Mouse (Mus musculus): ENCODE results near the gene Ciao2a. TPM values are rescaled to one million over a fixed set of nuclear protein-coding genes. Genes with fewer than 3 reads are reported as not detected.

Gene Ciao2a
- polyA plus RNA-seq, 1 experiment from 2014 or later = 150 TPM

GRCm38 (mm10) chr9:66177975-66178374 is 51.6 kb downstream of the Ciao2a start:
- no peak for ATAC-seq (ENCODE audit: insufficient number of reproducible peaks, insufficient read depth, low FRiP score, low read depth)
- WGBS = 24% methylated on average over 1 of the region's 1 CpGs
- no peak overlapping the region for H3K4me2 ChIP-seq (replicated peaks; ENCODE audit: low read depth, low read length)
- H3K4me1 ChIP-seq (ENCODE audit: control insufficient read depth, insufficient read depth, low read length) = 0 out of 2 replicates have a peak, but pooled peaks cover 3% of the 10 kb centered on the region
- no peak overlapping the region for H3K9ac ChIP-seq (replicated peaks; ENCODE audit: low read depth, low read length)
- no peaks in the 10 kb centered on the region for H3K9me3 ChIP-seq (ENCODE audit: control insufficient read depth, low read depth, low read length)
- H3K36me3 ChIP-seq (ENCODE audit: control insufficient read depth, insufficient read depth, low read length) = no peaks in the 10 kb centered on the region
- no peak overlapping the region for H3K4me3 ChIP-seq (ENCODE audit: low read depth, low read length)
- H3K27ac ChIP-seq (ENCODE audit: low read length) = no peak overlapping the region
- H3K27me3 ChIP-seq (ENCODE audit: control insufficient read depth, insufficient read depth, low read length) = no peaks in the 10 kb centered on the region

GRCm38 (mm10) chr9:66179795-66180194 is 53.4 kb downstream of the Ciao2a start:
- H3K4me3 ChIP-seq (ENCODE audit: low read depth, low read length) = no peak overlapping the region
- no peak for ATAC-seq (ENCODE audit: insufficient number of reproducible peaks, insufficient read depth, low FRiP score, low read depth)
- no peaks in the 10 kb centered on the region for H3K36me3 ChIP-seq (ENCODE audit: control insufficient read depth, insufficient read depth, low read length)
- H3K4me1 ChIP-seq (ENCODE audit: control insufficient read depth, insufficient read depth, low read length) = 0 out of 2 replicates have a peak, but pooled peaks cover 3% of the 10 kb centered on the region
- 72% methylated on average over 6 of the region's 6 CpGs for WGBS
- H3K27me3 ChIP-seq (ENCODE audit: control insufficient read depth, insufficient read depth, low read length) = no peaks in the 10 kb centered on the region
- H3K27ac ChIP-seq (ENCODE audit: low read length) = no peak overlapping the region
- no peak overlapping the region for H3K9ac ChIP-seq (replicated peaks; ENCODE audit: low read depth, low read length)
- H3K4me2 ChIP-seq (replicated peaks; ENCODE audit: low read depth, low read length) = no peak overlapping the region
- no peaks in the 10 kb centered on the region for H3K9me3 ChIP-seq (ENCODE audit: control insufficient read depth, low read depth, low read length)

- WGBS = 73% methylated on average over 4 of the region's 4 CpGs
- Histone ChIP-seq H3K9me3 (ENCODE audit: control insufficient read depth, low read depth, low read length) (no peaks in the 10 kb centered on the region), H3K9ac (replicated peaks; ENCODE audit: low read depth, low read length) (no peak overlapping the region), H3K4me3 (ENCODE audit: low read depth, low read length) (no peak overlapping the region), H3K36me3 (ENCODE audit: control insufficient read depth, insufficient read depth, low read length) (no peaks in the 10 kb centered on the region), H3K4me1 (ENCODE audit: control insufficient read depth, insufficient read depth, low read length) (0 out of 2 replicates have a peak, but pooled peaks cover 3% of the 10 kb centered on the region), H3K27me3 (ENCODE audit: control insufficient read depth, insufficient read depth, low read length) (no peaks in the 10 kb centered on the region), H3K27ac (ENCODE audit: low read length) (no peak overlapping the region), H3K4me2 (replicated peaks; ENCODE audit: low read depth, low read length) (no peak overlapping the region)
- peak; percentile 78 for ATAC-seq (ENCODE audit: insufficient number of reproducible peaks, insufficient read depth, low FRiP score, low read depth)
Measured at GRCm38 (mm10) chr9:66181126-66181825, 54.9 kb downstream of the Ciao2a start.

DNA sequence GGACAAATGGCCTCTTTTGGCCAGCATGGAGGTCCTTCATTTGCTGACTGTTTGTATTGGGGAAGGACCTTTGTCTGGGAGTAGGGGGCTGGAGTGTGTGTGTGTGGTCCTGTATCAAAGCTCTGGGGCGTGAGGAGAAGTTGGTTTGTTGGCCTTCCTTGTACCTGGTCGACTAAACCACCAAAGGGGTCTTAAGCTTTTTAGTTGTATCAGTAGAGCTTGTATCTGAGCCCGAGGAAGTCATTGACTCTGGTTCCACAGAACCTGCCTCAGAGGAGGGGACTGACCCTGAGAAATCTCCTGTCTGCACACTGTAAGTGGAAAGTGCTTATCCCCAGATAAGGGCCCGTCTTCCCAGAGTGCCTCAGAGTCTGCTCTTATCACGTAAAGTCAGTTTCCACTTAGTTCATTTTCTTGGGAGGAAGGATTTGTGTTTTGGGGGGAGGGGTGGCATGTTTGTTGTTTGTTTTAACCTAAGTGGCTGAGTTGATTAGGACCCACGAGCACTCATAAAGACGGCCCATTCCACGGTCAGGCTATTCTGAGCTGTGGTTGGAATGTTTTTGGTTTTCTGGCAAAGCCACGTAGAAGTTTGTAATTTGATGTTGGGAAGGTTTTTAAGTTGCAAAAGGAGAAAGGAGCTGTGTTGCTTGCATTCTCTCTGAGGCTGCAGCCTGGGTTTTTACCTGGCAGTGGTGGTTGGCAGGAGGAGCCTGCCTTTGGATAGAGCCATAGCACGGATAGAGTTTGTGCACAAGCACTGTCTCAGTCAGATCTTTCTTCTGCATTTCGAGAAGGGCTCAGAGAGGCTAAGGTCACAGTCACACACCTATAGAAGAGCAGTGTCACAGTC is 55.6 kb downstream of the Ciao2a start:
- Histone ChIP-seq H3K9ac (replicated peaks; ENCODE audit: low read depth, low read length) (no peak overlapping the region), H3K9me3 (ENCODE audit: control insufficient read depth, low read depth, low read length) (no peaks in the 10 kb centered on the region), H3K4me2 (replicated peaks; ENCODE audit: low read depth, low read length) (no peak overlapping the region), H3K27me3 (ENCODE audit: control insufficient read depth, insufficient read depth, low read length) (no peaks in the 10 kb centered on the region), H3K4me1 (ENCODE audit: control insufficient read depth, insufficient read depth, low read length) (0 out of 2 replicates have a peak, but pooled peaks cover 3% of the 10 kb centered on the region), H3K36me3 (ENCODE audit: control insufficient read depth, insufficient read depth, low read length) (no peaks in the 10 kb centered on the region), H3K4me3 (ENCODE audit: low read depth, low read length) (no peak overlapping the region), H3K27ac (ENCODE audit: low read length) (no peak overlapping the region)
- ATAC-seq (ENCODE audit: insufficient number of reproducible peaks, insufficient read depth, low FRiP score, low read depth) = peak; percentile 77; the same call in 1 of the 2 replicates
- WGBS = 44% methylated on average over 11 of the region's 11 CpGs

GRCm38 (mm10) chr9:66182679-66182993 is 56.2 kb downstream of the Ciao2a start:
- Histone ChIP-seq H3K4me3 (ENCODE audit: low read depth, low read length) (no peak overlapping the region), H3K4me2 (replicated peaks; ENCODE audit: low read depth, low read length) (no peak overlapping the region), H3K27me3 (ENCODE audit: control insufficient read depth, insufficient read depth, low read length) (no peaks in the 10 kb centered on the region), H3K4me1 (ENCODE audit: control insufficient read depth, insufficient read depth, low read length) (0 out of 2 replicates have a peak, but pooled peaks cover 3% of the 10 kb centered on the region), H3K9ac (replicated peaks; ENCODE audit: low read depth, low read length) (no peak overlapping the region), H3K9me3 (ENCODE audit: control insufficient read depth, low read depth, low read length) (no peaks in the 10 kb centered on the region), H3K36me3 (ENCODE audit: control insufficient read depth, insufficient read depth, low read length) (no peaks in the 10 kb centered on the region), H3K27ac (ENCODE audit: low read length) (no peak overlapping the region)
- no peak for ATAC-seq (ENCODE audit: insufficient number of reproducible peaks, insufficient read depth, low FRiP score, low read depth)
- 62% methylated on average over 3 of the region's 3 CpGs for WGBS

GRCm38 (mm10) chr9:66183023-66183422 is 56.6 kb downstream of the Ciao2a start:
- WGBS = 54% methylated on average over 3 of the region's 3 CpGs

DNA sequence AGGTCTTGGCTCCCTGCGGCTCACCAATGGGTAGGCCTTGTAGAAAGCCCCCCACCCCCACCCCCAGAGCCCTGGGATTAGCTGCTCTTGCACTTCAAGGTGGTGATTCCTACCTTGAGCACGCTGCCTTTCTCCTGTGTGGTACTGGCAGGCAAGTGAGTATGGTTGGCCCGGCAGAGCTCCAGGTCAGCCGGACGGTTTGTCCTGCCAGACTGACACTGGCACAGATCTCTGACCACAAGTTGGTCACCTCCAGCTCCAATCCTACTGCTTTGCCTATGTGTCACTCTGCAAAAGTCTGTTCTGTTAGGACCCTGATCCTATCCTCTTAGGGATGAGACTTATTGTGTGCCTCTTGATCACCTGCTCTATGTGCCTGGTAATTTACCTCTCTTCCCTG is 58.2 kb downstream of the Ciao2a start:
- 66% methylated on average over 5 of the region's 5 CpGs for WGBS
- H3K27ac ChIP-seq (ENCODE audit: low read length) = no peak overlapping the region
- no peak overlapping the region for H3K4me2 ChIP-seq (replicated peaks; ENCODE audit: low read depth, low read length)
- H3K9ac ChIP-seq (replicated peaks; ENCODE audit: low read depth, low read length) = no peak overlapping the region
- H3K4me1 ChIP-seq (ENCODE audit: control insufficient read depth, insufficient read depth, low read length) = 0 out of 2 replicates have a peak, but pooled peaks cover 3% of the 10 kb centered on the region
- H3K4me3 ChIP-seq (ENCODE audit: low read depth, low read length) = no peak overlapping the region
- H3K36me3 ChIP-seq (ENCODE audit: control insufficient read depth, insufficient read depth, low read length) = no peaks in the 10 kb centered on the region
- H3K27me3 ChIP-seq (ENCODE audit: control insufficient read depth, insufficient read depth, low read length) = no peaks in the 10 kb centered on the region
- H3K9me3 ChIP-seq (ENCODE audit: control insufficient read depth, low read depth, low read length) = no peaks in the 10 kb centered on the region
- ATAC-seq (ENCODE audit: insufficient number of reproducible peaks, insufficient read depth, low FRiP score, low read depth) = no peak

More at GRCm38 (mm10) chr9:66183023-66183422, 56.6 kb downstream of the Ciao2a start:
- Histone ChIP-seq H3K27me3 (ENCODE audit: control insufficient read depth, insufficient read depth, low read length) (no peaks in the 10 kb centered on the region), H3K4me2 (replicated peaks; ENCODE audit: low read depth, low read length) (no peak overlapping the region), H3K4me3 (ENCODE audit: low read depth, low read length) (no peak overlapping the region), H3K9me3 (ENCODE audit: control insufficient read depth, low read depth, low read length) (no peaks in the 10 kb centered on the region), H3K27ac (ENCODE audit: low read length) (no peak overlapping the region), H3K9ac (replicated peaks; ENCODE audit: low read depth, low read length) (no peak overlapping the region), H3K4me1 (ENCODE audit: control insufficient read depth, insufficient read depth, low read length) (0 out of 2 replicates have a peak, but pooled peaks cover 3% of the 10 kb centered on the region), H3K36me3 (ENCODE audit: control insufficient read depth, insufficient read depth, low read length) (no peaks in the 10 kb centered on the region)
- no peak for ATAC-seq (ENCODE audit: insufficient number of reproducible peaks, insufficient read depth, low FRiP score, low read depth)

GRCm38 (mm10) chr9:66186426-66186825 is 60.0 kb downstream of the Ciao2a start:
- Histone ChIP-seq H3K9me3 (ENCODE audit: control insufficient read depth, low read depth, low read length) (no peaks in the 10 kb centered on the region), H3K27me3 (ENCODE audit: control insufficient read depth, insufficient read depth, low read length) (no peaks in the 10 kb centered on the region), H3K27ac (ENCODE audit: low read length) (no peak overlapping the region), H3K4me3 (ENCODE audit: low read depth, low read length) (no peak overlapping the region), H3K36me3 (ENCODE audit: control insufficient read depth, insufficient read depth, low read length) (no peaks in the 10 kb centered on the region), H3K4me2 (replicated peaks; ENCODE audit: low read depth, low read length) (no peak overlapping the region), H3K9ac (replicated peaks; ENCODE audit: low read depth, low read length) (no peak overlapping the region), H3K4me1 (ENCODE audit: control insufficient read depth, insufficient read depth, low read length) (no peaks in the 10 kb centered on the region)
- no peak for ATAC-seq (ENCODE audit: insufficient number of reproducible peaks, insufficient read depth, low FRiP score, low read depth)
- WGBS = 41% methylated on average over 6 of the region's 6 CpGs

Data from stomach, embryonic 14.5 days (tissue).